Mouse (Mus musculus): Measurements from ENCODE around the gene Gm28042.

DNA sequence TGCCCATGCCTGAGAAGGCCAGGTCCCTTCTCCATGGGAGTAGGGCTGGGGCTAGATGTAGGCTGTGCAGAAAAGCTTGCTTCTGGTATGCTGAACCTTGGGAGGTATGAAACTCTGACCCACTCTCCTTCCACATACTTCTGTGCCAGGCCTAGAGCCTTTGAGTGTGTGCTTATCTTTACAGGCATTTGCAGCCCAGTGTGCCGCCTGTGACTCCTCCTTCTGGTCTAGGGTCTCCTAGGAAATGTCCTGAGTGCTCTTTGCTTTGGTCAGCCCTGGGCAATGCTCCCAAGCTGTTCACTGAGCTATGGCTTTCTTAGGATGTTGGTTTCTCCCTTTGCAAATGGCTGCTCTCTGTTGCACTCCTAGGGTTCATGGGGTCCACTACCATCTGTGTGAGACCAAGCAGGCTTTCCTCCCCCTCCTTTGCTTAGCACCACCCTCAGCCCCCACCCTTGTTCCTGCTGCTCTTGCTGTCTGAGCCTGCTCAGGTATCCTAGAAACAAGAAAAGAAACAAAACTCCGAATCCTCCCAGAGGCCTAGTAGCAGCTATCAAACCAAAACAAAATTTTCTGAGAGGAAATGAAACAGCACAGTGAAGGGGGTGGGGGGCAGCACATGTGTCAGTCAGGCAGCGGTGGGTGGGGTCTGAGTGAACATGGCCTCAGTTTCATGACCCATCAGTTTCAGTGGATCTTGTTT lies 26.3 kb upstream of the Gm28042 start:
- TF ChIP-seq GATA1 (IDR thresholded peaks at IDR 0.05; ENCODE audit: low read length) (no peak), TAL1 (IDR thresholded peaks at IDR 0.05; ENCODE audit: low read length) (no peak)
